ENCODE assay signal across 11 mouse cellular contexts in genomic region chr5:123975668-123976180, GRCm38 (mm10). TPM values are rescaled to one million over a fixed set of nuclear protein-coding genes. Genes with fewer than 3 reads are reported as not detected.
DNase-seq lines count a peak whose midpoint lies in the region; ATAC-seq lines count a peak whose summit lies in the region.
"Had no signal": no experiment of that assay in that cellular context is flagged by ENCODE, and none has a peak within 500 bp of the region (broad histone marks: within the 10 kb centered on the region; RNA-seq: fewer than 3 reads in every experiment).

No protein-coding gene starts in this region.

- no peak overlapping the region for H3K9ac ChIP-seq in lung, embryonic 16.5 days (ENCODE audit: low read length)
- H3K9ac ChIP-seq in midbrain, embryonic 14.5 days (replicated peaks; ENCODE audit: low read length) = no peak overlapping the region
- H3K9ac ChIP-seq: embryonic facial prominence, embryonic 12.5 days had no signal

- H3K27me3 ChIP-seq in lung, embryonic 16.5 days (ENCODE audit: control insufficient read depth, insufficient read depth, low read depth, low read length) = peaks cover 11% of the 10 kb centered on the region
- H3K27me3 ChIP-seq in midbrain, embryonic 14.5 days (ENCODE audit: control insufficient read depth, insufficient read depth, low read length) = peaks cover 4% of the 10 kb centered on the region; the same call in 1 of the 2 replicates

- ATAC-seq in lung, embryonic 16.5 days (ENCODE audit: low read depth) = peak; percentile 54
- ATAC-seq in erythroblast, adult 5-6 weeks (replicated peaks; ENCODE audit: low FRiP score, poor library complexity, severe bottlenecking) = no peak
- no peak for ATAC-seq in midbrain, embryonic 14.5 days (ENCODE audit: low FRiP score, low TSS enrichment)

- peak; percentile 90 for DNase-seq in heart, adult 11 months
- DNase-seq in heart, adult 9 months (ENCODE audit: low spot score in 2 of 2) = no peak
- peak; percentile 38 for DNase-seq in 416B (ENCODE audit: low read depth)
- DNase-seq in kidney, adult 9 months = peak; percentile 80
- DNase-seq in adrenal gland, postnatal 25 days = no peak
- DNase-seq in midbrain, embryonic 14.5 days = no peak
- DNase-seq: thymus, postnatal 4 days had no signal

- H3K4me1 ChIP-seq in lung, embryonic 16.5 days (replicated peaks; ENCODE audit: control insufficient read depth, insufficient read depth, low read length) = peaks cover 26% of the 10 kb centered on the region
- H3K4me1 ChIP-seq in midbrain, embryonic 14.5 days (ENCODE audit: control insufficient read depth, insufficient read depth, low read length) = peaks cover 4% of the 10 kb centered on the region; the same call in 1 of the 2 replicates

- no peak overlapping the region for H3K4me3 ChIP-seq in lung, embryonic 16.5 days (ENCODE audit: low read length)
- no peak overlapping the region for H3K4me3 ChIP-seq in midbrain, embryonic 14.5 days (replicated peaks; ENCODE audit: low read depth, low read length)
- H3K4me3 ChIP-seq: embryonic facial prominence, embryonic 12.5 days had no signal

- peak overlapping the region; percentile 73 for H3K27ac ChIP-seq in lung, embryonic 16.5 days (ENCODE audit: low read length)
- no peak overlapping the region for H3K27ac ChIP-seq in midbrain, embryonic 14.5 days (replicated peaks; ENCODE audit: low read depth, low read length)
- H3K27ac ChIP-seq: embryonic facial prominence, embryonic 12.5 days; macrophage had no signal

- no peaks in the 10 kb centered on the region for H3K36me3 ChIP-seq in lung, embryonic 16.5 days (ENCODE audit: control insufficient read depth, insufficient read depth, low read length)
- H3K36me3 ChIP-seq in midbrain, embryonic 14.5 days (ENCODE audit: control insufficient read depth, insufficient read depth, low read length) = no peaks in the 10 kb centered on the region
- H3K36me3 ChIP-seq: embryonic facial prominence, embryonic 12.5 days had no signal

- no peaks in the 10 kb centered on the region for H3K9me3 ChIP-seq in lung, embryonic 16.5 days (ENCODE audit: control insufficient read depth, low read length)
- no peaks in the 10 kb centered on the region for H3K9me3 ChIP-seq in midbrain, embryonic 14.5 days (ENCODE audit: control insufficient read depth, low read length)
- H3K9me3 ChIP-seq: embryonic facial prominence, embryonic 12.5 days had no signal

- 37% methylated on average over 6 of the region's 6 CpGs for WGBS in lung, embryonic 16.5 days
- 74% methylated on average over 6 of the region's 6 CpGs for WGBS in midbrain, embryonic 14.5 days

- peak overlapping the region; percentile 95 for H3K4me2 ChIP-seq in lung, embryonic 16.5 days (ENCODE audit: low read depth, low read length)
- no peak overlapping the region for H3K4me2 ChIP-seq in midbrain, embryonic 14.5 days (ENCODE audit: low read length)
- H3K4me2 ChIP-seq: embryonic facial prominence, embryonic 12.5 days had no signal

RNA-seq across cellular contexts. Expression of gene Hip1r, which starts 2.3 kb away (rescaled TPM):
- polyA plus RNA-seq in lung, embryonic 16.5 days (2015; fragmentation: Nextera tagmentation; extraction: Ambion mirVana) = 13.8 and 14.5 TPM in 2 replicates
- 1.9 and 5.2 TPM in 2 replicates for total RNA-seq in erythroblast, adult 5-6 weeks (2015; ENCODE audit: low replicate concordance)
- total RNA-seq in erythroblast, adult 5-6 weeks (2017; ENCODE audit: low replicate concordance) = 4.9 and 10.3 TPM in 2 replicates
- total RNA-seq in adrenal gland, postnatal 25 days (2021) = 17.9 and 18.3 TPM in 2 replicates
- polyA plus RNA-seq in midbrain, embryonic 14.5 days (2014; fragmentation: Nextera tagmentation; extraction: Ambion mirVana) = 22.5 and 24.7 TPM in 2 replicates

RNA-seq across cellular contexts. Expression of gene Ccdc62, which starts 45.2 kb away (rescaled TPM):
- polyA plus RNA-seq in lung, embryonic 16.5 days (2015; fragmentation: Nextera tagmentation; extraction: Ambion mirVana) = 7.7 and 8.0 TPM in 2 replicates
- 0.19 TPM in 1 of 2 replicates, not detected in the other for total RNA-seq in erythroblast, adult 5-6 weeks (2015; ENCODE audit: low replicate concordance)
- 0.60 and 4.5 TPM in 2 replicates for total RNA-seq in erythroblast, adult 5-6 weeks (2017; ENCODE audit: low replicate concordance)
- 4.9 and 5.0 TPM in 2 replicates for total RNA-seq in adrenal gland, postnatal 25 days (2021)
- 4.3 and 4.6 TPM in 2 replicates for polyA plus RNA-seq in midbrain, embryonic 14.5 days (2014; fragmentation: Nextera tagmentation; extraction: Ambion mirVana)

RNA-seq across cellular contexts. Expression of gene Gm43518, which starts 48.5 kb away (rescaled TPM):
- polyA plus RNA-seq in lung, embryonic 16.5 days (2015; fragmentation: Nextera tagmentation; extraction: Ambion mirVana) = 2.0 and 2.3 TPM in 2 replicates
- total RNA-seq in erythroblast, adult 5-6 weeks (2015; ENCODE audit: low replicate concordance) = not detected in 2 replicates
- total RNA-seq in erythroblast, adult 5-6 weeks (2017; ENCODE audit: low replicate concordance) = not detected in 2 replicates
- 1.9 TPM in 1 of 2 replicates, not detected in the other for total RNA-seq in adrenal gland, postnatal 25 days (2021)
- 2.0 and 2.3 TPM in 2 replicates for polyA plus RNA-seq in midbrain, embryonic 14.5 days (2014; fragmentation: Nextera tagmentation; extraction: Ambion mirVana)
- polyA plus RNA-seq: macrophage had no signal

RNA-seq across cellular contexts. Expression of gene Vps37b, which starts 56.3 kb away (rescaled TPM):
- 39.2 and 41.6 TPM in 2 replicates for polyA plus RNA-seq in lung, embryonic 16.5 days (2015; fragmentation: Nextera tagmentation; extraction: Ambion mirVana)
- 14.4 and 27.9 TPM in 2 replicates for total RNA-seq in erythroblast, adult 5-6 weeks (2015; ENCODE audit: low replicate concordance)
- 6.8 and 7.9 TPM in 2 replicates for total RNA-seq in erythroblast, adult 5-6 weeks (2017; ENCODE audit: low replicate concordance)
- 75.2 and 101 TPM in 2 replicates for total RNA-seq in adrenal gland, postnatal 25 days (2021)
- 58.0 and 72.4 TPM in 2 replicates for polyA plus RNA-seq in midbrain, embryonic 14.5 days (2014; fragmentation: Nextera tagmentation; extraction: Ambion mirVana)

Comparison
In these comparisons a context has a peak if more than half of its experiments do, and no peak if none do; other contexts are left out.
1. DNase-seq: peak in heart, adult 11 months (single experiment), 416B (single experiment) and kidney, adult 9 months (single experiment); none in heart, adult 9 months (0 of 2), adrenal gland, postnatal 25 days (single experiment) and midbrain, embryonic 14.5 days (single experiment).